Comparison of ENCODE assay signal across 25 mouse cellular contexts in genomic region chr1:90244537-90244936, GRCm38 (mm10).
"Had no signal": no experiment of that assay in that cellular context is flagged by ENCODE, and none has a peak within 500 bp of the region (broad histone marks: within the 10 kb centered on the region; RNA-seq: fewer than 3 reads in every experiment).

No protein-coding gene starts in this region.

- DNase-seq: gastrocnemius, adult 2 months; gastrocnemius, postnatal 10 days; gastrocnemius, postnatal 25 days; heart, adult 2 months; heart, postnatal 14 days; heart, postnatal 4 days; kidney, adult 18-20 months; kidney, adult 8-10 months; kidney, postnatal 10 days; kidney, postnatal 25 days; kidney, postnatal 4 days had no signal

- H3K4me2 ChIP-seq: heart, embryonic 11.5 days; heart, embryonic 15.5 days; hindbrain, embryonic 12.5 days; hindbrain, embryonic 14.5 days; intestine, embryonic 15.5 days; limb, embryonic 12.5 days had no signal

- H3K27me3 ChIP-seq: hindbrain, embryonic 12.5 days; intestine, embryonic 15.5 days; limb, embryonic 12.5 days had no signal

- ATAC-seq: forebrain, embryonic 16.5 days; hindbrain, embryonic 16.5 days; inflammation-experienced regulatory T-cells, adult 6 months; intestine, embryonic 15.5 days; intestine, postnatal 0 days had no signal

- H3K27ac ChIP-seq: gastrocnemius, adult 2 months; heart, adult 2 months; heart, embryonic 15.5 days; hindbrain, embryonic 12.5 days; hindbrain, embryonic 14.5 days; intestine, embryonic 15.5 days; layer of hippocampus, adult 2 months; left cerebral cortex, adult 2 months; limb, embryonic 10.5 days; limb, embryonic 12.5 days had no signal

- H3K36me3 ChIP-seq: heart, embryonic 15.5 days; hindbrain, embryonic 10.5 days; hindbrain, embryonic 12.5 days; intestine, embryonic 15.5 days; limb, embryonic 10.5 days; limb, embryonic 12.5 days had no signal

- H3K4me1 ChIP-seq: heart, embryonic 15.5 days; intestine, embryonic 15.5 days had no signal

- H3K9me3 ChIP-seq: heart, embryonic 15.5 days; hindbrain, embryonic 10.5 days; hindbrain, embryonic 12.5 days; intestine, embryonic 15.5 days; limb, embryonic 10.5 days; limb, embryonic 12.5 days had no signal

- H3K9ac ChIP-seq: heart, embryonic 15.5 days; hindbrain, embryonic 12.5 days; hindbrain, embryonic 14.5 days; intestine, embryonic 15.5 days; limb, embryonic 12.5 days had no signal

- H3K4me3 ChIP-seq: gastrocnemius, adult 2 months; heart, adult 2 months; heart, embryonic 15.5 days; hindbrain, embryonic 10.5 days; hindbrain, embryonic 12.5 days; intestine, embryonic 15.5 days; layer of hippocampus, adult 2 months; left cerebral cortex, adult 2 months; limb, embryonic 10.5 days; limb, embryonic 12.5 days had no signal
